In the genomic region with DNA sequence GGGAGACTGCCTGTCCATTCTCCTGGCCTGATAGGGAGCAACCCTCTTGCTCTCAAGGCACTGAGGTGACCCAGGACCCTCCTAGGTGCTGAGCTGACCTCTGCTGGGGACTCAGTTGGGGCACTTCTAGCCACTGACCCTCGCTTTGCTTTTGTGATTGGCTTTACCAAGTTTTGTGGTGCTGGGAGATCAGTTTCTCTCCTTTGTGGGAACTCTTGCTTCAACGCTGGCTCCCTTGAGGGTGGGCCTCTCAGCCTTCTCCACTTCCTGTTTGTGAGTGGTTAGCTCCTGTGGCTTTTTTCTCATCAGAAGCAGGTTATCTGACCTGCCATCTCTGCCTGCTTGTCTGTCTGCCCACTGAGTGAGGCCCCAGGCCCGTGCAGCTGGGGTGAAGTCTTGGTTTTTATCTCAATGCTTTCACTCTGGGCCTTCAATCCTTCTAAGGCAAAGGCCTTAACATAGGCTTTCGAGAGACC, we compare ENCODE assay signal across 8 mouse cellular contexts. TPM values are rescaled to one million over a fixed set of nuclear protein-coding genes. Genes with fewer than 3 reads are reported as not detected.
DNase-seq lines count a peak whose midpoint lies in the region; TF ChIP-seq lines count a peak whose summit lies in the region.
"Had no signal": no experiment of that assay in that cellular context is flagged by ENCODE, and none has a peak within 500 bp of the region (broad histone marks: within the 10 kb centered on the region; RNA-seq: fewer than 3 reads in every experiment).

No protein-coding gene starts in this region.

- peak overlapping the region; percentile 51 for H3K9ac ChIP-seq in liver, adult 2 months (ENCODE audit: low read depth, low read length)

- peaks cover 75% of the 10 kb centered on the region for H3K4me1 ChIP-seq in E14TG2a.4 (replicated peaks; ENCODE audit: low read depth, low read length)
- no peaks in the 10 kb centered on the region for H3K4me1 ChIP-seq in liver, adult 2 months (ENCODE audit: control insufficient read depth, insufficient read depth, low read length)

- H3K79me2 ChIP-seq in liver, adult 2 months (ENCODE audit: control insufficient read depth, insufficient read depth, low read length): no peaks in the 10 kb centered on the region

- H3K36me3 ChIP-seq in E14TG2a.4 (ENCODE audit: insufficient read depth, low read length): no peaks in the 10 kb centered on the region
- H3K36me3 ChIP-seq in liver, adult 2 months (ENCODE audit: control insufficient read depth, insufficient read depth, low read length): no peaks in the 10 kb centered on the region

- TF ChIP-seq CTCF in E14TG2a.4 (conservative IDR thresholded peaks at IDR 0.05; ENCODE audit: low read length): no peak
- TF ChIP-seq CTCF in liver, adult 2 months (IDR thresholded peaks at IDR 0.05; ENCODE audit: low read depth, low read length): no peak

- TF ChIP-seq POLR2A in liver, adult 2 months (IDR thresholded peaks at IDR 0.05; ENCODE audit: extremely low read depth, insufficient read depth, low read length): no peak

- H3K9me3 ChIP-seq in E14TG2a.4 (ENCODE audit: low read length): peaks cover 4% of the 10 kb centered on the region

- H3K27me3 ChIP-seq in E14TG2a.4 (ENCODE audit: insufficient read depth, low read length): no peaks in the 10 kb centered on the region
- no peaks in the 10 kb centered on the region for H3K27me3 ChIP-seq in liver, adult 2 months (ENCODE audit: control insufficient read depth, insufficient read depth, low read length)

- H3K4me3 ChIP-seq in E14TG2a.4 (replicated peaks; ENCODE audit: low read length): 0 out of 2 replicates have a peak overlapping the region, but pooled peaks have one; percentile 20
- H3K4me3 ChIP-seq in liver, adult 2 months (ENCODE audit: insufficient read depth, low read depth, low read length): peak overlapping the region; percentile 28; the same call in 1 of the 2 replicates

- peak; percentile 93 for DNase-seq in CD4-positive helper T cell, adult 2 months (ENCODE audit: low read depth, low spot score)
- DNase-seq in liver, adult 2 months (ENCODE audit: extremely low read depth, low read depth, low spot score): no peak
- DNase-seq in skeletal muscle tissue, adult 2 months (ENCODE audit: low read depth, low spot score): peak; percentile 48
- no peak for DNase-seq in cerebellum, postnatal 25 days
- DNase-seq in frontal cortex, postnatal 14 days (ENCODE audit: low spot score in 2 of 2): no peak
- no peak for DNase-seq in layer of hippocampus, postnatal 25 days (ENCODE audit: extremely low spot score in 1 of 2, low spot score in 1 of 2)

- peak overlapping the region; percentile 51 for H3K27ac ChIP-seq in liver, adult 2 months (replicated peaks; ENCODE audit: insufficient read depth, low read depth, low read length)

- 68% methylated on average over 4 of the region's 4 CpGs for WGBS in liver, adult 2 months

RNA-seq across cellular contexts. Expression of a gene that starts 8.8 kb away (rescaled TPM):
- 0.09 and 1.1 TPM in 2 replicates for total RNA-seq in liver, adult 2 months (2014; rRNA removed)
- polyA plus RNA-seq in liver, adult 2 months (2012; rRNA removed): 0.26 and 0.37 TPM in 2 replicates
- 100 to 1,000 TPM; 128 to 163 TPM for total RNA-seq in layer of hippocampus, postnatal 25 days (2021)

RNA-seq across cellular contexts. Expression of a gene that starts 14.2 kb away (rescaled TPM):
- total RNA-seq in liver, adult 2 months (2014; rRNA removed): 59.9 and 63.8 TPM in 2 replicates
- 41.9 and 46.5 TPM in 2 replicates for polyA plus RNA-seq in liver, adult 2 months (2012; rRNA removed)
- 10 to 100 TPM; 65.7 to 81.0 TPM for total RNA-seq in layer of hippocampus, postnatal 25 days (2021)

RNA-seq across cellular contexts. Expression of a gene that starts 41.9 kb away (rescaled TPM):
- total RNA-seq in liver, adult 2 months (2014; rRNA removed): not detected in 2 replicates
- polyA plus RNA-seq in liver, adult 2 months (2012; rRNA removed): 0.06 TPM in 1 of 2 replicates, not detected in the other
- under 1 TPM; 0.14 to 0.17 TPM for total RNA-seq in layer of hippocampus, postnatal 25 days (2021)
- total RNA-seq: neutrophil, adult 5-6 weeks had no signal

Comparison
In these comparisons a context has a peak if more than half of its experiments do, and no peak if none do; other contexts are left out.
1. DNase-seq: peak in CD4-positive helper T cell, adult 2 months (single experiment) and skeletal muscle tissue, adult 2 months (single experiment); none in liver, adult 2 months (single experiment), cerebellum, postnatal 25 days (0 of 2), frontal cortex, postnatal 14 days (0 of 2) and layer of hippocampus, postnatal 25 days (0 of 2).
2. RNA of a gene that starts 8.8 kb away (total RNA-seq): 128 to 163 TPM in layer of hippocampus, postnatal 25 days; 0.09 to 1.1 TPM in liver, adult 2 months; every median in the first group is over 10 times any median in the second.